Comparison of ENCODE assay signal across 18 mouse cellular contexts in genomic region chr6:94273941-94274340, GRCm38 (mm10). TPM values are rescaled to one million over a fixed set of nuclear protein-coding genes. Genes with fewer than 3 reads are reported as not detected.
DNase-seq lines count a peak whose midpoint lies in the region; ATAC-seq lines count a peak whose summit lies in the region.
"Had no signal": no experiment of that assay in that cellular context is flagged by ENCODE, and none has a peak within 500 bp of the region (broad histone marks: within the 10 kb centered on the region; RNA-seq: fewer than 3 reads in every experiment).

No protein-coding gene starts in this region.

- DNase-seq in embryo, embryonic 10 days (ENCODE audit: low spot score), result no peak
- no peak for DNase-seq in urinary bladder, adult 2 months (ENCODE audit: low spot score)
- DNase-seq in B cell, adult 2 months, result no peak
- DNase-seq: adrenal gland, adult 8-10 months; adrenal gland, postnatal 25 days; cerebellum, adult 11-12 months; cerebellum, adult 2 months; cerebellum, adult 9-10 months; cerebellum, postnatal 10 days; forebrain, postnatal 0 days had no signal

- ATAC-seq in common myeloid progenitor, adult 5-6 weeks (replicated peaks; ENCODE audit: low read depth, poor library complexity, severe bottlenecking), result peak; percentile 62
- peak; percentile 29 to 65; a peak in 3 of 4 replicates for ATAC-seq in hematopoietic stem cell, adult 5-6 weeks (replicated peaks in 1 of 2; ENCODE audit: insufficient read depth in 1 of 2, low FRiP score in 2 of 2, low TSS enrichment in 1 of 2, low read depth in 1 of 2, poor library complexity in 2 of 2, severe bottlenecking in 2 of 2)
- ATAC-seq: activated CD4-positive, CD25-positive, alpha-beta regulatory T cell, adult 4 months; CD4-positive, CD25-positive, alpha-beta regulatory T cell, adult 4 months; forebrain, embryonic 13.5 days; forebrain, embryonic 15.5 days; forebrain, postnatal 0 days; Patski had no signal

RNA-seq across cellular contexts. Expression of gene Magi1, which starts 9.8 kb away (rescaled TPM):
- 0.05 and 0.18 TPM in 2 replicates for total RNA-seq in common myeloid progenitor, adult 5-6 weeks (2017)
- total RNA-seq in hematopoietic stem cell, adult 5-6 weeks (2017), result 0.13 and 0.20 TPM in 2 replicates
- 9.6 and 14.1 TPM in 2 replicates for polyA plus RNA-seq in urinary bladder, adult 2 months (2012; rRNA removed)
- total RNA-seq: CH12.LX had no signal
